8 mouse cellular contexts compared by ENCODE assay signal in the genomic region with DNA sequence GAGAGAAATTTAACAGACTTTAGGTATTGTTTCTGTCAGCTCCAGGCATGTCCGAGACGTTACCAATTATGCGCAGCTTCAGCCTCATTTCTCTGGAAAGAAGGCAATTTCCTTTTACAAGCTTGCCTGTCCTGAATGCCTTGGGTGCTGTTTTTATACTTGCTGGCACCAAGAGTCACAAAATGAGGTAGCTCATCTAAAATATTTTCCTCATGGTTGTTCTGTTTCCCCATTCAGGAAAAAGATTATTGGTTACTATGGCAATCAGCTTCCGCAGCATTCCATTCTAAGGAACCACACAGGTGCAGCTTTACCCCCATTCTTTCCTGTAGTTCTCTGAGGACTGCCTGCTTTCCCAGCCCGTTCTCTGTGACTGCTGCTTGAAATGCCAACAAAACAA. TPM values are rescaled to one million over a fixed set of nuclear protein-coding genes. Genes with fewer than 3 reads are reported as not detected.
DNase-seq lines count a peak whose midpoint lies in the region; ATAC-seq and TF ChIP-seq lines count a peak whose summit lies in the region.

A gene (plus strand): TSS at position 320 of the 400 bp plus-strand sequence.

- H3K9me3 ChIP-seq in kidney, embryonic 15.5 days (replicated peaks) = no peaks in the 10 kb centered on the region

- no peak within 1 kb of the TSS for H3K4me3 ChIP-seq in embryonic fibroblast, embryonic 13.5 days (ENCODE audit: insufficient read depth, low read length)
- no peak within 1 kb of the TSS for H3K4me3 ChIP-seq in kidney, embryonic 15.5 days (replicated peaks)

- H3K27me3 ChIP-seq in kidney, embryonic 15.5 days = no peaks in the 10 kb centered on the region

- no peak for TF ChIP-seq POLR2A in embryonic fibroblast, embryonic 13.5 days (IDR thresholded peaks at IDR 0.05; ENCODE audit: low read depth, low read length)

- 78% methylated on average over 5 of the region's 5 CpGs for WGBS in kidney, embryonic 15.5 days

- no peak for DNase-seq in layer of hippocampus, adult 18-20 months (ENCODE audit: low spot score in 2 of 2)
- no peak for DNase-seq in layer of hippocampus, adult 9-10 months (ENCODE audit: low spot score)
- DNase-seq in heart, postnatal 14 days = no peak
- no peak for DNase-seq in retina, postnatal 1 day
- no peak for DNase-seq in thymus, postnatal 36 days

- no peak within 1 kb of the TSS for H3K4me2 ChIP-seq in kidney, embryonic 15.5 days

- intact Hi-C loops in heart, postnatal 14 days (cut with DNase I) = no loop called here

- no peaks in the 10 kb centered on the region for H3K4me1 ChIP-seq in embryonic fibroblast, embryonic 13.5 days (ENCODE audit: control insufficient read depth, insufficient read depth, low read length)
- 0 out of 2 replicates have a peak, but pooled peaks cover 3% of the 10 kb centered on the region for H3K4me1 ChIP-seq in kidney, embryonic 15.5 days

- no peaks in the 10 kb centered on the region for H3K36me3 ChIP-seq in kidney, embryonic 15.5 days

- no peak within 1 kb of the TSS for H3K27ac ChIP-seq in embryonic fibroblast, embryonic 13.5 days (ENCODE audit: insufficient read depth, low read length)
- no peak within 1 kb of the TSS for H3K27ac ChIP-seq in kidney, embryonic 15.5 days

- H3K9ac ChIP-seq in kidney, embryonic 15.5 days = no peak within 1 kb of the TSS

- no peak for TF ChIP-seq CTCF in embryonic fibroblast, embryonic 13.5 days (IDR thresholded peaks at IDR 0.05; ENCODE audit: borderline replicate concordance, insufficient read depth, low read length)

- ATAC-seq in megakaryocyte-erythroid progenitor cell, adult 5-6 weeks (replicated peaks; ENCODE audit: low FRiP score, low TSS enrichment, poor library complexity, severe bottlenecking) = no peak
- ATAC-seq in kidney, embryonic 15.5 days (replicated peaks; ENCODE audit: low FRiP score) = no peak

RNA-seq across cellular contexts. Expression of the gene that starts here (rescaled TPM):
- total RNA-seq in layer of hippocampus, adult 18-20 months (2021) = 100 to 1,000 TPM; 202 to 215 TPM
- polyA plus RNA-seq in embryonic fibroblast, embryonic 13.5 days (2011; ENCODE audit: insufficient read length, low read depth, missing spikeins) = 19.4 and 21.5 TPM in 2 replicates
- 10 to 100 TPM; 63.8 to 67.9 TPM for total RNA-seq in heart, postnatal 14 days (2021)
- 11.5 and 11.6 TPM in 2 replicates for total RNA-seq in megakaryocyte-erythroid progenitor cell, adult 5-6 weeks (2014; fragmentation: Nextera tagmentation)
- 14.1 and 21.1 TPM in 2 replicates for total RNA-seq in megakaryocyte-erythroid progenitor cell, adult 5-6 weeks (2017)
- polyA plus RNA-seq in kidney, embryonic 15.5 days (2015; fragmentation: Nextera tagmentation; extraction: Ambion mirVana) = 5.5 and 5.9 TPM in 2 replicates
